Mouse (Mus musculus): Measurements from ENCODE around the gene Nhsl2.

DNA sequence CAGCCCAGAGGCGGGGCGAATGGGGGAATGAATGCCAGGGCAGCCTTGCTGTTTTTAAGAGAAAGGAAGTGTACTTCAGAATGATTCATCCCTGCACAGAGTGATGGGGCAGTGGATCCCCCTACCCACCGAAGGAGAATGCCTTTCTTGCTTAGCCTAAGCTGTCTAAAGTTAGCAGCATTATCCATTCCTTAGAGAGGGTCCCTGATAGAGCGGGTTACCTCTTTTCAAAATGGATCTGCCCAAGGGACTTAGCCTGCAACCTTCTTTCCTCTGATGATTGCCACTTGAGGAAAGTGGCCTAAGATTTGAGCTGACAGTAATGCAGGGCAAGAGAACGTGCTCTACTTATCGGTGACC, 105.3 kb downstream of the Nhsl2 start:
- TF ChIP-seq CTCF (IDR thresholded peaks at IDR 0.05; ENCODE audit: low read depth, low read length): no peak
- no peak for TF ChIP-seq POLR2A (IDR thresholded peaks at IDR 0.05; ENCODE audit: extremely low read depth, insufficient read depth, low read length)
